ENCODE assay signal across 8 mouse cellular contexts in the genomic region with DNA sequence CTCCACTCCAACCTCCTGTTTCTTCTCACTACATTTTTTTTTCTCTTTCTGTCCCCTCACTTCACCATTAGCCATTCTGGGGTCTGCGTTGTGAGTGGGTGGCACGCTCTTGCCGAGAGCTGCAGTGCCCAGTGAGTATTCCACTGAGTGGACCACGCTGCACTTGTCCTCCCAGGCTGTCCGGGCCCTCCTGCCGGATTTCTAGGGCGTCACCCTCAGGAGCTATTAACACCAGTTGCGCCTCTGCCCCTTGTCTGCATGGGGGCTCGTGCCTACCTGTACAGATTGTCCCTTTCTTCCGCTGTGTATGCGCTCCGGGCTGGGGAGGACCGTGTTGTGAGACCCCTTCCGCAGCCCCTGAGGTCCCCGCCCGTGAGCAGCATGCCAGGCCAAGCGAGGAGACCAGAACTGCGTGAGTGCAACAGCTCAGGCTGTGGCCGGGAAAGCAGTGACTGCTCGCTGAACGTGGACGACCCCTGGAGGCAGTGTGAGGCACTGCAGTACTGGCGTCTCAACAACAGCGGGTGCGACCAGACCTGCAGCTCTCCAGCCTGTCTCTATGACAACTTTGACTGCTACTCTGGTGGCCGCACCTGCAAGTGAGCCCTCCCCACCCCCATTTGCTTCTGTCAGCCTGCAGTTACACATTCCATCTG. TPM values are rescaled to one million over a fixed set of nuclear protein-coding genes. Genes with fewer than 3 reads are reported as not detected.
DNase-seq lines count a peak whose midpoint lies in the region; ATAC-seq and TF ChIP-seq lines count a peak whose summit lies in the region.

No protein-coding gene starts in this region.

- peak; percentile 55; the same call in 1 of the 2 replicates for ATAC-seq in hindbrain, embryonic 12.5 days (ENCODE audit: low FRiP score)
- peak; percentile 88 for ATAC-seq in lung, postnatal 0 days

- no peak overlapping the region for H3K9ac ChIP-seq in hindbrain, embryonic 12.5 days
- no peak overlapping the region for H3K9ac ChIP-seq in lung, postnatal 0 days (replicated peaks; ENCODE audit: low read depth)

- 9% methylated on average over 26 of the region's 26 CpGs for WGBS in hindbrain, embryonic 12.5 days
- 9% methylated on average over 26 of the region's 26 CpGs for WGBS in lung, postnatal 0 days

- H3K4me1 ChIP-seq in hindbrain, embryonic 12.5 days: peaks cover 3% of the 10 kb centered on the region; the same call in 1 of the 2 replicates
- H3K4me1 ChIP-seq in lung, postnatal 0 days (ENCODE audit: insufficient read depth, low read depth, low read length): no peaks in the 10 kb centered on the region

- H3K9me3 ChIP-seq in hindbrain, embryonic 12.5 days (replicated peaks): no peaks in the 10 kb centered on the region
- H3K9me3 ChIP-seq in lung, postnatal 0 days (ENCODE audit: low read length): no peaks in the 10 kb centered on the region

- H3K27ac ChIP-seq in hindbrain, embryonic 12.5 days: no peak overlapping the region
- no peak overlapping the region for H3K27ac ChIP-seq in lung, postnatal 0 days (ENCODE audit: low read length)

- H3K4me2 ChIP-seq in hindbrain, embryonic 12.5 days (replicated peaks): peak overlapping the region; percentile 49
- H3K4me2 ChIP-seq in lung, postnatal 0 days (replicated peaks; ENCODE audit: low read depth, low read length): peak overlapping the region; percentile 53

- peak; percentile 66 for DNase-seq in MN1 (ENCODE audit: low spot score)
- peak; percentile 78 for DNase-seq in cerebellum, adult 9-10 months
- peak; percentile 49 to 72 for DNase-seq in frontal cortex, postnatal 14 days (ENCODE audit: low spot score in 2 of 2)
- DNase-seq in layer of hippocampus, postnatal 10 days (ENCODE audit: low spot score in 2 of 2): peak; percentile 86 to 88
- peak; percentile 83 for DNase-seq in lung, postnatal 0 days (ENCODE audit: low spot score)
- DNase-seq in ovary, postnatal 36 days (ENCODE audit: low spot score): peak; percentile 83
- peak; percentile 85 to 86 for DNase-seq in thymus, postnatal 36 days

- no peaks in the 10 kb centered on the region for H3K36me3 ChIP-seq in hindbrain, embryonic 12.5 days
- no peaks in the 10 kb centered on the region for H3K36me3 ChIP-seq in lung, postnatal 0 days (ENCODE audit: insufficient read depth, low read length)

- TF ChIP-seq CTCF in lung, postnatal 0 days (IDR thresholded peaks at IDR 0.05): peak; percentile 95

- H3K27me3 ChIP-seq in hindbrain, embryonic 12.5 days: peaks cover 14% of the 10 kb centered on the region
- H3K27me3 ChIP-seq in lung, postnatal 0 days (replicated peaks; ENCODE audit: insufficient read depth, low read length): no peaks in the 10 kb centered on the region

- no peak for TF ChIP-seq EP300 in lung, postnatal 0 days (IDR thresholded peaks at IDR 0.05)

- peak overlapping the region; percentile 21 for H3K4me3 ChIP-seq in hindbrain, embryonic 12.5 days
- peak overlapping the region; percentile 21; the same call in 1 of the 2 replicates for H3K4me3 ChIP-seq in lung, postnatal 0 days (ENCODE audit: low read depth, low read length)

RNA-seq across cellular contexts. Expression of a gene that starts 22.8 kb away (rescaled TPM):
- 12.2 and 13.0 TPM in 2 replicates for polyA plus RNA-seq in hindbrain, embryonic 12.5 days (2016; fragmentation: Nextera tagmentation; extraction: Ambion mirVana)
- 10 to 100 TPM; 57.3 to 58.6 TPM for total RNA-seq in layer of hippocampus, postnatal 10 days (2021)
- 4.7 and 4.9 TPM in 2 replicates for polyA plus RNA-seq in lung, postnatal 0 days (2015; fragmentation: Nextera tagmentation; extraction: Ambion mirVana)

RNA-seq across cellular contexts. Expression of a gene that starts 29.7 kb away (rescaled TPM):
- polyA plus RNA-seq in hindbrain, embryonic 12.5 days (2016; fragmentation: Nextera tagmentation; extraction: Ambion mirVana): not detected in 2 replicates
- total RNA-seq in layer of hippocampus, postnatal 10 days (2021): not detected
- not detected in 2 replicates for polyA plus RNA-seq in lung, postnatal 0 days (2015; fragmentation: Nextera tagmentation; extraction: Ambion mirVana)
